Mouse (Mus musculus): ENCODE measurements around the gene Flt3l.

- no peak for TF ChIP-seq POLR2A (IDR thresholded peaks at IDR 0.05; ENCODE audit: borderline replicate concordance, extremely low read depth, low read depth, low read length)
- TF ChIP-seq CTCF (IDR thresholded peaks at IDR 0.05; ENCODE audit: insufficient read depth, low read length) = no peak
Measured at GRCm38 (mm10) chr7:45119780-45120709, 16.2 kb downstream of the Flt3l start.
